Mouse (Mus musculus): Measurements from ENCODE around the gene Klf8.
"Not testable (repeated sequence)": the region's sequence is repeated elsewhere in the genome, so short reads cannot be mapped to it uniquely, and the experiment has no call there.

Klf8 gene

DNA sequence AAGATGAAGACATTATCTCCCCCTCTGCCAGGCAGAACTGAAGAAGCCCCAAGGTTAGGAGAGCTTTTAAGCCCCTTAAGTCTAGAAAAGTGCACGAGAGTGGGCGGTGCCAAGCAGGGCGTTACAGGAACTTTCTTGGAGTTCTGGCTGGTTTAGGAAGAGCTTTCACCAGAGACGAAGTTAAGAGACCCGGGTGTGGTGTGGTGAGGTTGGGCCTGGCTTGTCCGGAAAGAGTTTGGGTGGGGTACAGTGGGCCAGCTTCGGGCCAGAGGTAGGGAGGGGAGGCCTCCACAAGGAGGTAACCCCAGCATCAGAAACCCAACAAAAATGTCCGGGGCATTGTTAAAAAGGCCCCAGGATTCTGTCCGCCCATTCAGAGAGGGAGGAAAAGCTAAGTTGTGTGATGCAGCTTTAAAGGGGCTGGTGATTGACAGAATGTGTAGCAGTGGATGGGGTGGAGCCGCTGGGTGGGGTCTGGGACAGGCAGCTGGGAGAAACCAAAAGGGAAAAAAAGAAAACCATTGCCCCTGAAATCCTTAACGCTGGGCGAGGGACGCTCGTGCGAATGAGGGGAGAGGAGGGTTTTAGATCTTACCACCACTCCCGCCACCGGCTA is at the start of gene Klf8:
Gene Klf8, plus strand, starts transcription at position 163 of the 616 bp plus-strand sequence.
- DNase-seq, result peak; percentile 25

GRCm38 (mm10) chrX:153199185-153199584 is 38.1 kb upstream of the Klf8 start:
- not testable (repeated sequence) for DNase-seq

DNA sequence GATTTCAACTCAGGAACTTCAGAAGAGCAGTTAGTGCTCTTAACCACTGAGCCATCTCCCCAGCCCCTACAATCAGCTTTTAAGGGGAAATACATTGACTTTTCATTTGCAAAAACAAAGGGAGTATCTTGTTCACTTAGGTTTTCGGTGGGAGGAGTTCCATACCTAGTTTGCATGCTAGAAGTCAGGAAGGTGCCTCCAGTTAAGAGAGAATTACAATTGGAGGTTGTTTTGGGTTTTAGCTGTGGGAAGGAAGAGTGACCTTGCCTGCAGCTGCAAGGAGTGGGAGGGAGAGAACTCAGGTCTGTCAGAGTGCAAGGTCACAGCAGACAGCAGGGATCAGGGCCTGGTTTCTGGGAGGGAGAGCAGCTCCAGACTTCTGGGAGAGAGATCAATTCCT is 26.2 kb upstream of the Klf8 start:
- DNase-seq, result no peak

DNA sequence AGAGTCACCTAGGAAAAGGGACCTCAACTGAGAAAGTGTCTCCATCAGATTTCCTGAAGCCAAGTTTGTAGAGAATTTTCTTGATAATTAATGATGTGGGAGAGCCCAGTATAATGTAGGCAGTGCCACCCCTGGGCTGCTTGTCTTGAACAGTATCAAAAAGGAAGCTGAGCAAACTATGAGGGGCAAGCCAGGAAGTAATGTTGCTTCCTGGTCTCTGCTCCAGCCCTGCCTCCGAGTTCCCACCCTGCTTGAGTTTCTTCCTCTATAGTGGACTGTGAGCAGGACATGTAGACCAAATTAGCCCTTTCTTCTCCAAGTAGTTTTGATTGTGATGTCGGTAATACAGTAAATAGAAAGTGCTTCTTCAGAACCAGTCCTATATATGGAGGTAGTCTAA is 6.0 kb upstream of the Klf8 start:
- no peak for DNase-seq

- DNase-seq, result no peak
Measured at GRCm38 (mm10) chrX:153233255-153233654, 4.0 kb upstream of the Klf8 start.

GRCm38 (mm10) chrX:153237920-153238504 is 746 bp downstream of the Klf8 start:
- DNase-seq, result peak; percentile 60

- DNase-seq, result no peak
Measured at GRCm38 (mm10) chrX:153254256-153254655, 17.0 kb downstream of the Klf8 start.

GRCm38 (mm10) chrX:153255504-153255903 is 18.2 kb downstream of the Klf8 start:
- DNase-seq, result peak; percentile 7

DNA sequence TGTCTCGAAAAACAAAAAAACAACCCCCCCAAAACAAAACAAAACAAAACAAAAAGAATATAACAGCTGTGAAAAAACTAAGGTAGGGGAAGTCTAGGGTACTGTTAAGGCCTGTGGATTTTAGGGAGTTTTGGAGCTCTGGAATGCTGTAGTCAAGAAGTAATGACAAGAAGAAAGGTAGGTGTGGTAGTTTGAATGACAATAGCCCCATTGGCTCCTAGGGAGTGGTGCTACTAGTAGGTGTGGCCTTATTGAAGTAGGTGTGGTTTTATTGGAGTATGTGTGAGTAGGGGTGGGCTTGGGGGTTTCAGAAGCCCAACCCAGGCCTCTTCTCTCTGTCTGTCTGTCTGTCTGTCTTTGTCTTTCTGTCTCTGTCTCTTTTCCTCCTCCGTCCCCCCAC is 44.9 kb downstream of the Klf8 start:
- no peak for DNase-seq

GRCm38 (mm10) chrX:153311356-153311755 is 74.1 kb downstream of the Klf8 start:
- no peak for DNase-seq

DNA sequence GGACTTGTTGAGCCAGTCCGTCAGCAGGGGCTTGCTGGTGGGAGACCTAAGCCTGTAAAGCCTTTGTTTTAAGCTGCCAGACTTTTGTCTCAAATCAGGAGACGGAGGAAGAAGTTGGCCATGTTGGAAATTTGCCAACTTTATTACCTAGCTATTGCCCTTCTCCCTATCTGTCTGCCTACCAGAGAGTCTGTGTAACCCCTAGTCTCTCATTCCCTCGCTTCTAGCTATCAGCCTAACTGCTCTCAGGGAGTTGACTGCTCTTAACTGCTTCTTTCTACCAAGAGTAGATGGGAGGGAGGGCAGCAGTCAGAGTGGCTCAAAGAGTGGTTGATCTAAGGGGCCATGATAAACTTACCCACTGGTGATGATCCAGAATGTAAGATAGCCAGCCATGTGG is 85.8 kb downstream of the Klf8 start:
- no peak for DNase-seq

GRCm38 (mm10) chrX:153334140-153334539 is 96.9 kb downstream of the Klf8 start:
- DNase-seq, result not testable (repeated sequence)

DNA sequence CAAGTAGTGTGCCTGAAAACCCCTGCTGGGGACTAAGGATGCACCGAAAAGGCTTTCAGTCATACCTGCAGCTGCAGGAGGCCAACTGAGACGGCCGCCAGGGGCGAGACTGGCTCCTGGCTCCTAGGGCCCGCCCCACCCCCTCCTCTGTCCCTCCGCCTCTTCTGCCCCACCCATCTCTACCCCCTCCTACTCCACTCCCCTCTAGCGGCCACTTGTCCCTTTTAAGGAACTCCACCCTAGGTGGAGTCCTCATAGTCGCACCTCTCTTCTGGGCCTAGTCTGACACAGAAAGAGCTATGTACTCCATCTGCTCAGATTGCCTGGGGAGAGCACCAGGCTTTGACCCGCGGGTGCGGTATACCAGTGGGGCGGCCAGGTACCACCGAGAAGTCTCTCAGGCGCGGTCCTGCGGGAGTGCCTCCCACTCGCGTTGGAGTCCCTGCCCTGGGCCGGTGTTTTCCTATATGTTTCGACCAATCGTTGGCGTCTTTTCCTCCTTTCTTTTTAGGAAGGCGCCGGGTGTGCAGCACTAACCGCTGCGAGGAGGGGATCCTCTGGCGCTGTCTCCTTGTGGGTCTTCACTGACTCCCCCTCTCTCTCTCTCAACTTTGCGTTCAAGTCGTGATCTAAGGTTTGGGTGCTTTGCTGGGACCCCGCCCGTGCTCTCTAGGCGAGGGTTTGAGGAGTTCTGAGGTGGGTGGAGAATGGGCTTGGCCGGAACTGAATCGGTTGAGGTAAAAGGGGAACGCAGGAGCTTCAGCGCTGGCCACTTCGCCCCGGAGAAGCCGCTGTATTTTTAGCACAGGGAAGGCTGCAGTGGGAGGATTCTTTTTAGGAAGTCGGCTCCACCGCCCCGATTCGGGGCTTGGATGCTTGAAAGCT is 122.3 kb downstream of the Klf8 start:
- DNase-seq, result peak; percentile 41

DNA sequence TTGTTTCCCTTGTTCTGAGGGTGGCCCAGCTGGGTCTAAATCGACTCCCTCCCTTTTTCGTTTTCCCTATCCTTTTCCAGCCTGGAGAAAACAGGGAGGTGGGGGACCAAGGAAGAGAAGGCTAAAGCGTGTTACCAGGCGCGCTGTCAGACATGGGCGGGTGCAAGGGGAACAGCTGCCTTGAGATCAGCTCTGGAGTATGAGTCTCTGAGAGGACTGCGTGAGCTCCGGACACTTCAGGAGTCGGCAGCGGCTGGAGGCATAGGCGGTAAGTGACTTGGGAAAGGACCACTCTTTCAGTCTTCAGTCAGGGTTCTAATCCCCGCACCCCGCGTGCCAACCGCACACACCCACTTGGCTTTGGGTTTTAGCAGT is 122.9 kb downstream of the Klf8 start:
- DNase-seq, result no peak

DNA sequence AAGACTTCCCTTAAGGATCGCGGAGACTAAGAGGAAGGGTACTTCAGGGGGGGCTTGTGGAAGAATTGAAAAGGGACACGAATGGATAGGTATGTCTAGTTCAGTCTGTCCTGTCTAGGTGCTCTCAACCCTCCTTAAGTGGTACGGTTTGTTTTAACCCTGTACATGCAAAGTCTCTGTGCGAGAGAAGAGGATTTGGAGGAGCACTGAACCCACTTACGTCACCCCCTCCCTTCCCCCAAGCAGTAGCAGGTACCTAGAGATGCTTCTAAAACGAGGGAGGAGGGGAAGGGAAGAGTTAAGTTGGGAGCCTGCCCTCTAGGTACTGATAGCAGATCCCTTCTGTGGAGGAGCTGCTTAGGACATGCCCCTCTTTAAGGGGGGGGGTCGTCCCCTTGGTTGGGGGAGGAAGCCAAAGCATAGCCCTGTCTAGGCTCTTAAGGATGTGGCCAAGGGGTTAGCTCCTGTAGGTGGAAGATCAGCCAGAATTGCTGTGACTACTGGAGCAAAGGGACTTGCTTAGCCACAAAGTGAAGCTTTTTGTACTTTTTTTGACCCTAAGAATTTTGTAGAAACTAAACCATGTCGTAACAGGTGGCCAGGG is 123.5 kb downstream of the Klf8 start:
- DNase-seq, result peak; percentile 6

GRCm38 (mm10) chrX:153366754-153367153 is 129.5 kb downstream of the Klf8 start:
- peak; percentile 30 for DNase-seq

DNA sequence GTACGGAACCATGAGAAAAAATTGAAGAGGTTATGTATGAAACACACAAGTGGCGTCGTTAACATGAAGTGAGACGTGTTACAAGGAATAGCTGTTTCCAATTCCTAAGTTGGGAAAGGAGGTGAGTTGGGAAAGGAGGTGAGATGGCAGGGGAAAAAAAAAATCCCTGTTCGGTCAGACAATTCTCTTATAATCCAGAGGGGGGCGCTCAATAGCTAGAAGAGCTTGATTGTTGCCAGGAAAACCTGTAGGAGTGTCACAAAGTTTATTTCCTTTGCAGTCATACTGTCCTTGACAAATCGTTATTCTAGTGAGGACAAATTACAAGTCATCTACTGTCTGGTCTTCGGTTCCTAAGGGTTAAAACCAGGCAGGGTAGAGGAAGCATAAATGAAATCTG is 132.5 kb downstream of the Klf8 start:
- no peak for DNase-seq

GRCm38 (mm10) chrX:153375105-153375504 is 137.8 kb downstream of the Klf8 start:
- no peak for DNase-seq

GRCm38 (mm10) chrX:153381753-153382152 is 144.5 kb downstream of the Klf8 start:
- DNase-seq, result no peak

DNA sequence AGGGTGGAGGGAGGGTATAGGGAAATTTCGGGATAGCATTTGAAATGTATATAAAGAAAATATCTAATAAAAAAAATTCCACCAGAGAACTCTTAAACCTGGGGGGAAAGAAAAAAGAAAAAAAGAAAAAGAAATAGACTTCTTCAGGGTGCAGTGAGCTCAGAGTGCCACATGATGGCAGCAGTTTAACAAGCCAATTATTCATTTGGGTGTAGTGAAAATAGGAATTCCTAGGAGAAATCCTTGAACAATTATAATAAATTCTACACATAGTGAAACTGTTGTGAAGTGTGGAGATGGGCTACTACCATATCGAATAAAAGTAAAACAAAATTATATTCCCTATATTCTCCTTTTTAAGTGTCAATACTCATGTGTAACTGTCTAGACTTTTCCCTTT is 152.0 kb downstream of the Klf8 start:
- DNase-seq, result no peak

GRCm38 (mm10) chrX:153417067-153417466 is 179.8 kb downstream of the Klf8 start:
- DNase-seq, result no peak

DNA sequence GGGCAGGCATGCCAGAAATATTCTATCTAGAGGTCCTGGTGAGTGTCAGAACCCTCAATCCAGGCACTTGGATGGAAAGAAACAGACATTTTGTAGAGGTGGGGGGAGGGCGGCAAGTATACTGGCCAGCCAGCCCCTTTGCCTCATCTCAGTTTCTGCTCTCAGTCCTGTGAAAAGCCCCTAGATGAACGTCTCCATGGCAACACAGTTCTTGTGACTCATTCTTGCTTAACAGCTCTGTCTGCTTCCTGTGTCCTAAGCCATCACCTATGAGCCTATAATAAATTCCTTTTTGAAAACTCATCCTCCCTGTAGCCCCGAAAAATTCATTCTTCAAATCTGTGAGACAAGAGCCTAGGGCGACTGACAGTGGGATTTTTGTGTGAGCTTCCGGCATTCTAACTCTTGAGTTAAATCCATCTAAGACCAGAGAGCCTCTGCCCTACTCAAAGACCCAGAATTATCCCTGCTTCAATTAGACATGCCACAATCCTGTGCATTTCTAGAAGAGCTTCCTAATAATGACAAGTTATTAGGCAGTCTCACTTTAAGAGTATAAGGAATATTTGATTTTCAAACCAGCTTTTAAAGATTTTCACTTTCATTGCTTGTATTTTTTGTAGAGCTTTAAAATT is 196.5 kb downstream of the Klf8 start:
- DNase-seq, result no peak

DNA sequence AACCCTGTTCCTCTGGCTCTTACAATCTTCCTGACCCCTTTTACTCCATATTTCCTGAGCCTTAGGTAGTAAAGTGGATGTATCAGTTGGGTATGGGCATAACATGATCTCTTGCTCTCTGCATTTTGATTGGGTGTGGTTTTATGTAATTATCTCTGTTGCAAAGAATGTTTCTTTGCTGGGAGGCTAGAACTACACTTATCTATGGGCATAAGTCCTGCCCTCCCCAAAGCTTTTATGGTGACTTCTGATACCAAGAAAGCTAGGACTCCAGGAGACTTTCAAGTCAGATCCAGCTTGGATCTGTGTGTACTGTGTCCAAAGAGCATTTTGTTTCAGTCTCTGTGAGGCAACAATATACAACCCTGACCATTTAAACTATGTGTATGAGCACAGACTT is 202.3 kb downstream of the Klf8 start:
- DNase-seq, result no peak
